Mouse (Mus musculus): ENCODE measurements at regions not wholly inside any gene's neighbourhood (a gene's known extent, or its start where the extent isn't known, plus 50 kb on each side); places are given as distances from the start of the nearest gene placed in this dataset.

DNA sequence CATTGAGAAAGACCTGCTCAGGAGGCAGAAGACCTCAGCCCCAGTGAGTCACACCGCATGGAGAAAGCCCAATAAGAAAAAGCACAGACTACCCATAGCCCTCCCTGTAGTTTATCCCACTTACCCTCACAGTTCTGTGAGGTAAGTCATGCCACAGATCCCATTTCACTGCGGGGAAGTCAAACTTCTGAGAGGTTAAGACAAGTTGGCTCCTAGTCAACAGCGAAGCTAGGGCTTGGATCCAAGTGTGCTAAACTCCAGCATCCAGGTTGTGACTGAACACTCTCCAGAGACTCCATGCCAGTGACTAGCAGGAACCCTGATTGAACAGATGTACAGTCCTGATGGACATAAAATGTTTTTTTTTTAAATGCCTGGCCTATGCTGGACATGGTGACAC, 85.1 kb downstream of the Cyp26b1 start:
- TF ChIP-seq CTCF (IDR thresholded peaks at IDR 0.05; ENCODE audit: borderline replicate concordance, extremely low read depth, insufficient read depth, insufficient read length) (no peak), POLR2A (IDR thresholded peaks at IDR 0.05; ENCODE audit: borderline replicate concordance, extremely low read depth, insufficient read depth, insufficient read length, poor library complexity, severe bottlenecking) (no peak)
